Comparison of ENCODE assay signal across 8 mouse cellular contexts in genomic region chr11:119023616-119023980, GRCm38 (mm10). TPM values are rescaled to one million over a fixed set of nuclear protein-coding genes. Genes with fewer than 3 reads are reported as not detected.
DNase-seq lines count a peak whose midpoint lies in the region; ATAC-seq and TF ChIP-seq lines count a peak whose summit lies in the region.

No protein-coding gene starts in this region.

- peaks cover 15% of the 10 kb centered on the region for H3K36me3 ChIP-seq in heart, embryonic 11.5 days (ENCODE audit: control insufficient read depth, insufficient read depth, low read length)
- peaks cover 39% of the 10 kb centered on the region for H3K36me3 ChIP-seq in E14TG2a.4 (ENCODE audit: insufficient read depth, low read length)
- H3K36me3 ChIP-seq in embryonic facial prominence, embryonic 15.5 days: peaks cover 24% of the 10 kb centered on the region
- H3K36me3 ChIP-seq in limb, embryonic 12.5 days: peaks cover 46% of the 10 kb centered on the region
- peaks cover 19% of the 10 kb centered on the region; the same call in 1 of the 2 replicates for H3K36me3 ChIP-seq in neural tube, embryonic 14.5 days (ENCODE audit: control insufficient read depth, insufficient read depth, low read length)

- ATAC-seq in heart, embryonic 11.5 days (replicated peaks; ENCODE audit: insufficient number of reproducible peaks, low FRiP score, low TSS enrichment): no peak
- peak; percentile 12; the same call in 1 of the 2 replicates for ATAC-seq in embryonic facial prominence, embryonic 15.5 days (ENCODE audit: insufficient number of reproducible peaks, low FRiP score, low TSS enrichment, low read depth)
- ATAC-seq in limb, embryonic 12.5 days (ENCODE audit: insufficient number of reproducible peaks, insufficient read depth, low FRiP score, low TSS enrichment, low read depth): no peak; the same call in 1 of the 2 replicates
- ATAC-seq in neural tube, embryonic 14.5 days (ENCODE audit: low read depth): no peak; the same call in 1 of the 2 replicates

- H3K4me1 ChIP-seq in heart, embryonic 11.5 days (ENCODE audit: control insufficient read depth, insufficient read depth, low read length): peaks cover 29% of the 10 kb centered on the region
- peaks cover 46% of the 10 kb centered on the region for H3K4me1 ChIP-seq in E14TG2a.4 (replicated peaks; ENCODE audit: low read depth, low read length)
- H3K4me1 ChIP-seq in embryonic facial prominence, embryonic 15.5 days: peaks cover 44% of the 10 kb centered on the region
- H3K4me1 ChIP-seq in limb, embryonic 12.5 days (replicated peaks): peaks cover 35% of the 10 kb centered on the region
- H3K4me1 ChIP-seq in neural tube, embryonic 14.5 days (ENCODE audit: control insufficient read depth, insufficient read depth, low read length): peaks cover 30% of the 10 kb centered on the region

- peak overlapping the region; percentile 87 for H3K4me2 ChIP-seq in heart, embryonic 11.5 days
- H3K4me2 ChIP-seq in embryonic facial prominence, embryonic 15.5 days (replicated peaks): peak overlapping the region; percentile 77
- H3K4me2 ChIP-seq in limb, embryonic 12.5 days: peak overlapping the region; percentile 96
- peak overlapping the region; percentile 98 for H3K4me2 ChIP-seq in neural tube, embryonic 14.5 days (ENCODE audit: low read depth, low read length)

- peak overlapping the region; percentile 77 for H3K27ac ChIP-seq in heart, embryonic 11.5 days (ENCODE audit: low read depth, low read length)
- peak overlapping the region; percentile 92 for H3K27ac ChIP-seq in embryonic facial prominence, embryonic 15.5 days (replicated peaks)
- peak overlapping the region; percentile 98 for H3K27ac ChIP-seq in limb, embryonic 12.5 days
- peak overlapping the region; percentile 83 for H3K27ac ChIP-seq in neural tube, embryonic 14.5 days (ENCODE audit: low read depth, low read length)

- peak overlapping the region; percentile 93 for H3K9ac ChIP-seq in heart, embryonic 11.5 days (ENCODE audit: low read depth, low read length)
- peak overlapping the region; percentile 85 for H3K9ac ChIP-seq in embryonic facial prominence, embryonic 15.5 days
- peak overlapping the region; percentile 96 for H3K9ac ChIP-seq in limb, embryonic 12.5 days (replicated peaks)
- peak overlapping the region; percentile 92 for H3K9ac ChIP-seq in neural tube, embryonic 14.5 days (replicated peaks; ENCODE audit: low read depth, low read length)

- no peak for TF ChIP-seq CTCF in E14TG2a.4 (conservative IDR thresholded peaks at IDR 0.05; ENCODE audit: low read length)

- DNase-seq in heart, postnatal 14 days: no peak
- DNase-seq in left cerebral cortex, adult 18-20 months (ENCODE audit: low spot score in 2 of 2): no peak
- no peak for DNase-seq in left cerebral cortex, postnatal 14 days (ENCODE audit: low spot score in 2 of 2)

- H3K4me3 ChIP-seq in heart, embryonic 11.5 days (ENCODE audit: low read depth, low read length): peak overlapping the region; percentile 78
- H3K4me3 ChIP-seq in E14TG2a.4 (replicated peaks; ENCODE audit: low read length): peak overlapping the region; percentile 98
- peak overlapping the region; percentile 96 for H3K4me3 ChIP-seq in embryonic facial prominence, embryonic 15.5 days (replicated peaks)
- H3K4me3 ChIP-seq in limb, embryonic 12.5 days (replicated peaks): peak overlapping the region; percentile 92
- peak overlapping the region; percentile 97 for H3K4me3 ChIP-seq in neural tube, embryonic 14.5 days (ENCODE audit: low read depth, low read length)

- H3K9me3 ChIP-seq in heart, embryonic 11.5 days (replicated peaks; ENCODE audit: control insufficient read depth, low read length): no peaks in the 10 kb centered on the region
- H3K9me3 ChIP-seq in E14TG2a.4 (ENCODE audit: low read length): no peaks in the 10 kb centered on the region
- H3K9me3 ChIP-seq in embryonic facial prominence, embryonic 15.5 days (replicated peaks): no peaks in the 10 kb centered on the region
- H3K9me3 ChIP-seq in limb, embryonic 12.5 days: no peaks in the 10 kb centered on the region
- H3K9me3 ChIP-seq in neural tube, embryonic 14.5 days (ENCODE audit: control insufficient read depth, low read length): no peaks in the 10 kb centered on the region

- under 1% methylated on average over 15 of the region's 15 CpGs for WGBS in heart, embryonic 11.5 days (ENCODE audit: insufficient replicate concordance)
- under 1% methylated on average over 15 of the region's 15 CpGs for WGBS in embryonic facial prominence, embryonic 15.5 days
- 2% methylated on average over 15 of the region's 15 CpGs for WGBS in limb, embryonic 12.5 days
- 0% methylated on average over 14 of the region's 15 CpGs for WGBS in neural tube, embryonic 14.5 days

- H3K27me3 ChIP-seq in heart, embryonic 11.5 days (ENCODE audit: control insufficient read depth, insufficient read depth, low read length): peaks cover 15% of the 10 kb centered on the region
- peaks cover 50% of the 10 kb centered on the region for H3K27me3 ChIP-seq in E14TG2a.4 (ENCODE audit: insufficient read depth, low read length)
- H3K27me3 ChIP-seq in embryonic facial prominence, embryonic 15.5 days: no peaks in the 10 kb centered on the region
- H3K27me3 ChIP-seq in limb, embryonic 12.5 days: peaks cover 2% of the 10 kb centered on the region; the same call in 1 of the 2 replicates
- H3K27me3 ChIP-seq in neural tube, embryonic 14.5 days (ENCODE audit: control insufficient read depth, insufficient read depth, low read length): no peaks in the 10 kb centered on the region

- intact Hi-C loops in heart, postnatal 14 days (cut with DNase I): loop anchor here (2.0 kb wide), 1 partner anchor 25 kb away; no protein-coding TSS in a partner anchor
- intact Hi-C loops in left cerebral cortex, postnatal 14 days (cut with DNase I): loop anchor here (2.0 kb wide), 1 partner anchor 25 kb away; no protein-coding TSS in a partner anchor

RNA-seq across cellular contexts. Expression of gene Cbx2, which starts 0.8 kb away (rescaled TPM):
- polyA plus RNA-seq in heart, embryonic 11.5 days (2014; fragmentation: Nextera tagmentation; extraction: Ambion mirVana): 23.6 and 23.8 TPM in 2 replicates
- total RNA-seq in heart, postnatal 14 days (2021): 1 to 10 TPM; 5.0 to 5.3 TPM
- 35.2 and 37.0 TPM in 2 replicates for polyA plus RNA-seq in embryonic facial prominence, embryonic 15.5 days (2015; fragmentation: Nextera tagmentation; extraction: Ambion mirVana)
- 121 and 122 TPM in 2 replicates for polyA plus RNA-seq in limb, embryonic 12.5 days (2016; fragmentation: Nextera tagmentation; extraction: Ambion mirVana)
- polyA plus RNA-seq in neural tube, embryonic 14.5 days (2014; fragmentation: Nextera tagmentation; extraction: Ambion mirVana): 5.7 and 11.5 TPM in 2 replicates
- 1 to 10 TPM; 1.8 to 2.2 TPM for total RNA-seq in left cerebral cortex, adult 18-20 months (2021)
- 1 to 10 TPM; 2.4 to 3.4 TPM for total RNA-seq in left cerebral cortex, postnatal 14 days (2021)

RNA-seq across cellular contexts. Expression of gene Cbx8, which starts 17.2 kb away (rescaled TPM):
- 6.7 and 7.8 TPM in 2 replicates for polyA plus RNA-seq in heart, embryonic 11.5 days (2014; fragmentation: Nextera tagmentation; extraction: Ambion mirVana)
- total RNA-seq in heart, postnatal 14 days (2021): 1 to 10 TPM; 6.0 to 6.1 TPM
- polyA plus RNA-seq in embryonic facial prominence, embryonic 15.5 days (2015; fragmentation: Nextera tagmentation; extraction: Ambion mirVana): 9.2 and 10.3 TPM in 2 replicates
- polyA plus RNA-seq in limb, embryonic 12.5 days (2016; fragmentation: Nextera tagmentation; extraction: Ambion mirVana): 11.8 and 13.0 TPM in 2 replicates
- polyA plus RNA-seq in neural tube, embryonic 14.5 days (2014; fragmentation: Nextera tagmentation; extraction: Ambion mirVana): 7.7 and 10.1 TPM in 2 replicates
- 10 to 100 TPM in 1 of 2 experiments, 1 to 10 TPM in 1; 8.3 to 13.3 TPM for total RNA-seq in left cerebral cortex, adult 18-20 months (2021)
- total RNA-seq in left cerebral cortex, postnatal 14 days (2021): 10 to 100 TPM; 12.9 to 15.4 TPM

RNA-seq across cellular contexts. Expression of gene Enpp7, which starts 35.6 kb away (rescaled TPM):
- polyA plus RNA-seq in heart, embryonic 11.5 days (2014; fragmentation: Nextera tagmentation; extraction: Ambion mirVana): not detected in 2 replicates
- not detected for total RNA-seq in heart, postnatal 14 days (2021)
- not detected in 2 replicates for polyA plus RNA-seq in embryonic facial prominence, embryonic 15.5 days (2015; fragmentation: Nextera tagmentation; extraction: Ambion mirVana)
- not detected in 2 replicates for polyA plus RNA-seq in limb, embryonic 12.5 days (2016; fragmentation: Nextera tagmentation; extraction: Ambion mirVana)
- not detected in 2 replicates for polyA plus RNA-seq in neural tube, embryonic 14.5 days (2014; fragmentation: Nextera tagmentation; extraction: Ambion mirVana)
- total RNA-seq in left cerebral cortex, adult 18-20 months (2021): not detected
- total RNA-seq in left cerebral cortex, postnatal 14 days (2021): not detected
